Mouse (Mus musculus): ENCODE measurements around the gene Prkn. TPM values are rescaled to one million over a fixed set of nuclear protein-coding genes. Genes with fewer than 3 reads are reported as not detected.

Gene Prkn
- polyA plus RNA-seq, 1 experiment from 2014 or later = 3.2 TPM

GRCm38 (mm10) chr17:11768971-11769370 lies 928.8 kb downstream of the Prkn start:
- Histone ChIP-seq H3K36me3 (ENCODE audit: inconsistent target) (no peaks in the 10 kb centered on the region), H3K4me3 (ENCODE audit: inconsistent target) (no peak overlapping the region), H3K79me2 (ENCODE audit: inconsistent target) (no peaks in the 10 kb centered on the region), H3K27ac (no peak overlapping the region)
- WGBS (ENCODE audit: missing documents) = 94% methylated on average over 1 of the region's 1 CpGs

GRCm38 (mm10) chr17:11769513-11769912 lies 929.3 kb downstream of the Prkn start:
- no peaks in the 10 kb centered on the region for H3K36me3 ChIP-seq (ENCODE audit: inconsistent target)
- WGBS (ENCODE audit: missing documents) = 70% methylated on average over 3 of the region's 3 CpGs
- no peaks in the 10 kb centered on the region for H3K79me2 ChIP-seq (ENCODE audit: inconsistent target)
- no peak overlapping the region for H3K4me3 ChIP-seq (ENCODE audit: inconsistent target)
- H3K27ac ChIP-seq = no peak overlapping the region

- 93% methylated on average over 10 of the region's 12 CpGs for WGBS (ENCODE audit: missing documents)
- Histone ChIP-seq H3K79me2 (ENCODE audit: inconsistent target) (no peaks in the 10 kb centered on the region), H3K27ac (no peak overlapping the region), H3K36me3 (ENCODE audit: inconsistent target) (no peaks in the 10 kb centered on the region), H3K4me3 (ENCODE audit: inconsistent target) (no peak overlapping the region)
Measured at GRCm38 (mm10) chr17:11779547-11779946, 939.4 kb downstream of the Prkn start.

- Histone ChIP-seq H3K27ac (no peak overlapping the region), H3K36me3 (ENCODE audit: inconsistent target) (no peaks in the 10 kb centered on the region), H3K4me3 (ENCODE audit: inconsistent target) (no peak overlapping the region), H3K79me2 (ENCODE audit: inconsistent target) (no peaks in the 10 kb centered on the region)
- WGBS (ENCODE audit: missing documents) = 92% methylated on average over 2 of the region's 2 CpGs
Measured at GRCm38 (mm10) chr17:11780005-11780404, 939.8 kb downstream of the Prkn start.

- no peak overlapping the region for H3K4me3 ChIP-seq (ENCODE audit: inconsistent target)
- no peaks in the 10 kb centered on the region for H3K36me3 ChIP-seq (ENCODE audit: inconsistent target)
- no peak overlapping the region for H3K27ac ChIP-seq
- WGBS (ENCODE audit: missing documents) = 24% methylated on average over 12 of the region's 12 CpGs
- H3K79me2 ChIP-seq (ENCODE audit: inconsistent target) = no peaks in the 10 kb centered on the region
Measured at GRCm38 (mm10) chr17:11780805-11781481, 940.8 kb downstream of the Prkn start.

GRCm38 (mm10) chr17:11788270-11788936 lies 948.2 kb downstream of the Prkn start:
- Histone ChIP-seq H3K79me2 (ENCODE audit: inconsistent target) (no peaks in the 10 kb centered on the region), H3K36me3 (ENCODE audit: inconsistent target) (no peaks in the 10 kb centered on the region), H3K27ac (no peak overlapping the region), H3K4me3 (ENCODE audit: inconsistent target) (no peak overlapping the region)
- WGBS (ENCODE audit: missing documents) = 83% methylated on average over 9 of the region's 9 CpGs

GRCm38 (mm10) chr17:11795979-11796378 lies 955.8 kb downstream of the Prkn start:
- Histone ChIP-seq H3K79me2 (ENCODE audit: inconsistent target) (no peaks in the 10 kb centered on the region), H3K36me3 (ENCODE audit: inconsistent target) (no peaks in the 10 kb centered on the region), H3K4me3 (ENCODE audit: inconsistent target) (no peak overlapping the region), H3K27ac (no peak overlapping the region)
- WGBS (ENCODE audit: missing documents) = 93% methylated on average over 3 of the region's 3 CpGs

GRCm38 (mm10) chr17:11801226-11801625 lies 961.0 kb downstream of the Prkn start:
- no peaks in the 10 kb centered on the region for H3K79me2 ChIP-seq (ENCODE audit: inconsistent target)

GRCm38 (mm10) chr17:11807280-11807679 lies 967.1 kb downstream of the Prkn start:
- H3K36me3 ChIP-seq (ENCODE audit: inconsistent target) = no peaks in the 10 kb centered on the region
- H3K4me3 ChIP-seq (ENCODE audit: inconsistent target) = no peak overlapping the region
- H3K27ac ChIP-seq = no peak overlapping the region
- H3K79me2 ChIP-seq (ENCODE audit: inconsistent target) = no peaks in the 10 kb centered on the region
- WGBS (ENCODE audit: missing documents) = 56% methylated on average over 3 of the region's 3 CpGs

More at GRCm38 (mm10) chr17:11801226-11801625, 961.0 kb downstream of the Prkn start:
- Histone ChIP-seq H3K36me3 (ENCODE audit: inconsistent target) (no peaks in the 10 kb centered on the region), H3K4me3 (ENCODE audit: inconsistent target) (no peak overlapping the region), H3K27ac (no peak overlapping the region)
- WGBS (ENCODE audit: missing documents) = 86% methylated on average over 4 of the region's 4 CpGs

- H3K27ac ChIP-seq = no peak overlapping the region
- no peak overlapping the region for H3K4me3 ChIP-seq (ENCODE audit: inconsistent target)
- no peaks in the 10 kb centered on the region for H3K79me2 ChIP-seq (ENCODE audit: inconsistent target)
- H3K36me3 ChIP-seq (ENCODE audit: inconsistent target) = no peaks in the 10 kb centered on the region
- WGBS (ENCODE audit: missing documents) = 96% methylated on average over 2 of the region's 2 CpGs
Measured at GRCm38 (mm10) chr17:11817886-11818285, 977.7 kb downstream of the Prkn start.

GRCm38 (mm10) chr17:11819506-11819905 lies 979.3 kb downstream of the Prkn start:
- Histone ChIP-seq H3K36me3 (ENCODE audit: inconsistent target) (no peaks in the 10 kb centered on the region), H3K27ac (no peak overlapping the region), H3K4me3 (ENCODE audit: inconsistent target) (no peak overlapping the region), H3K79me2 (ENCODE audit: inconsistent target) (no peaks in the 10 kb centered on the region)
- WGBS (ENCODE audit: missing documents) = 75% methylated on average over 8 of the region's 8 CpGs

GRCm38 (mm10) chr17:11820757-11821156 lies 980.6 kb downstream of the Prkn start:
- no peaks in the 10 kb centered on the region for H3K36me3 ChIP-seq (ENCODE audit: inconsistent target)
- no peak overlapping the region for H3K27ac ChIP-seq
- WGBS (ENCODE audit: missing documents) = 95% methylated on average over 3 of the region's 4 CpGs
- H3K79me2 ChIP-seq (ENCODE audit: inconsistent target) = no peaks in the 10 kb centered on the region
- no peak overlapping the region for H3K4me3 ChIP-seq (ENCODE audit: inconsistent target)

- H3K4me3 ChIP-seq (ENCODE audit: inconsistent target) = no peak overlapping the region
- H3K79me2 ChIP-seq (ENCODE audit: inconsistent target) = no peaks in the 10 kb centered on the region
- H3K27ac ChIP-seq = no peak overlapping the region
- WGBS (ENCODE audit: missing documents) = 59% methylated on average over 3 of the region's 3 CpGs
- no peaks in the 10 kb centered on the region for H3K36me3 ChIP-seq (ENCODE audit: inconsistent target)
Measured at GRCm38 (mm10) chr17:11829501-11829900, 989.3 kb downstream of the Prkn start.

- Histone ChIP-seq H3K79me2 (ENCODE audit: inconsistent target) (no peaks in the 10 kb centered on the region), H3K27ac (no peak overlapping the region), H3K36me3 (ENCODE audit: inconsistent target) (no peaks in the 10 kb centered on the region), H3K4me3 (ENCODE audit: inconsistent target) (no peak overlapping the region)
- WGBS (ENCODE audit: missing documents) = 84% methylated on average over 3 of the region's 3 CpGs
Measured at GRCm38 (mm10) chr17:11837121-11837520, 996.9 kb downstream of the Prkn start.

- H3K36me3 ChIP-seq (ENCODE audit: inconsistent target) = no peaks in the 10 kb centered on the region
- 88% methylated on average over 4 of the region's 4 CpGs for WGBS (ENCODE audit: missing documents)
- no peaks in the 10 kb centered on the region for H3K79me2 ChIP-seq (ENCODE audit: inconsistent target)
- no peak overlapping the region for H3K27ac ChIP-seq
- H3K4me3 ChIP-seq (ENCODE audit: inconsistent target) = no peak overlapping the region
Measured at GRCm38 (mm10) chr17:11844436-11844835, 1004.3 kb downstream of the Prkn start.
